Mouse (Mus musculus) bone marrow, adult 2 months (tissue): ENCODE results near the gene Gm20662.
A peak's percentile ranks its signal among the peaks of the same experiment; 100 is the strongest.

Source experiments
- CTCF ChIP-seq: fragments of 200-500 bp; IDR thresholded peaks from 2 replicates; pipeline ENCODE4 v1.5.1; 2011; ENCODE audit warnings: low read length, control low read depth; ENCODE audit not compliant: control insufficient read depth, insufficient read depth
- POLR2A ChIP-seq: fragments of 200-500 bp; IDR thresholded peaks from 2 replicates; pipeline ENCODE4 v1.6.1; 2011; ENCODE audit warnings: low read depth, mild to moderate bottlenecking, control low read depth, low read length, borderline replicate concordance; ENCODE audit not compliant: control insufficient read depth

- peak; percentile 97 for TF ChIP-seq CTCF
- no peak for TF ChIP-seq POLR2A
Measured at GRCm38 (mm10) chr9:107986376-107986775, 9.8 kb upstream of the Gm20662 start.
